Mouse (Mus musculus): Measurements from ENCODE around the gene Prkn.

Gene Prkn

GRCm38 (mm10) chr17:11901731-11902130 is 1061.5 kb downstream of the Prkn start:
- no peak for DNase-seq (ENCODE audit: low read depth in 2 of 2, low spot score in 2 of 2)

DNA sequence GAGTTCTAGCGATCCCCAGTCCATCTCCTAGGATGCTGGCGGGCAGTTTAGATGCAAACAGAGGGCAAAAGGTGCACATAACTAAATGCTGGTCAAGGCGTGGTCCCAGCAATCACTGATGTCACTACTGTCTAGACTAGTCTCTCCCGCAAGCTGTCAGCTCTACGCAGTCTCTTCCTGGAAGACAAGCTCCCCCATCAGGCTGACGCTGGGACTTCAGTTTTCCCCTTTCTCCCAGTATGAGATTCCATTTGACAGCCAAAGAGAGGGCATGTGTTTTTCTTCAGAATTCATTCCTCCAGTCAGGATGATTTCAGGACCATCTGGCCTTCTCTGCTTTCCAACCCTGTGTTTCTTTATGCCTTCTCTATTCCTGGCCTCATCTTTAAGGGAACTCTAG is 1062.8 kb downstream of the Prkn start:
- no peak for DNase-seq (ENCODE audit: low read depth in 2 of 2, low spot score in 2 of 2)

GRCm38 (mm10) chr17:11910668-11911398 is 1070.6 kb downstream of the Prkn start:
- no peak for DNase-seq (ENCODE audit: low read depth in 2 of 2, low spot score in 2 of 2)

GRCm38 (mm10) chr17:11912136-11912535 is 1072.0 kb downstream of the Prkn start:
- no peak for DNase-seq (ENCODE audit: low read depth in 2 of 2, low spot score in 2 of 2)

DNA sequence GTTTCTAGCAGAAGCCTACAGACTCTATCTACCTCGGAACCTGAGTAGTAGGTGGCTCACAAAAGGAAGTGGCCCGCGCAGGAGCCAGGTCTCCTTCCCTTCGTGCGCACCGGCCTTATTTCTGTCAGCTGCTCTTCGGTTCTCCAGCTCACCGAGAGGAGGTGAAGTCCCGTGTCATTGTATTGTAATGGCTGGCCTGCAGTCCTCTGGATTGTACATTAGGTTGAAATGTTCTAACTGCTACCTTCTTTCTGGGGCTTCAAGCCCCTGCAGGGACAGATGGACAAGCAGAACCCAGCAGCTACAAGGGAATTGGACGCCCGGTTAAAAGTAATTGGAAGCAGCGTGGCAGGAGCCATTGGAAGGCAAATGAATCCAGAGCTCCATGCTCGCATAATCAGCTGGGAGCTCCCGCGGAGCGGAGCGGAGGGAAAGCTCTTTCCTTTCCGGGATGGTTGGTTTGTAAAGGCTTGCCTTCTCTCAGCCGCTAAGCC is 1072.7 kb downstream of the Prkn start:
- DNase-seq (ENCODE audit: low read depth in 2 of 2, low spot score in 2 of 2) = no peak

- DNase-seq (ENCODE audit: low read depth in 2 of 2, low spot score in 2 of 2) = no peak
Observed at GRCm38 (mm10) chr17:11913620-11914019, 1073.4 kb downstream of the Prkn start.

- DNase-seq (ENCODE audit: low read depth in 2 of 2, low spot score in 2 of 2) = no peak
Observed at GRCm38 (mm10) chr17:11914451-11914850, 1074.3 kb downstream of the Prkn start.

DNA sequence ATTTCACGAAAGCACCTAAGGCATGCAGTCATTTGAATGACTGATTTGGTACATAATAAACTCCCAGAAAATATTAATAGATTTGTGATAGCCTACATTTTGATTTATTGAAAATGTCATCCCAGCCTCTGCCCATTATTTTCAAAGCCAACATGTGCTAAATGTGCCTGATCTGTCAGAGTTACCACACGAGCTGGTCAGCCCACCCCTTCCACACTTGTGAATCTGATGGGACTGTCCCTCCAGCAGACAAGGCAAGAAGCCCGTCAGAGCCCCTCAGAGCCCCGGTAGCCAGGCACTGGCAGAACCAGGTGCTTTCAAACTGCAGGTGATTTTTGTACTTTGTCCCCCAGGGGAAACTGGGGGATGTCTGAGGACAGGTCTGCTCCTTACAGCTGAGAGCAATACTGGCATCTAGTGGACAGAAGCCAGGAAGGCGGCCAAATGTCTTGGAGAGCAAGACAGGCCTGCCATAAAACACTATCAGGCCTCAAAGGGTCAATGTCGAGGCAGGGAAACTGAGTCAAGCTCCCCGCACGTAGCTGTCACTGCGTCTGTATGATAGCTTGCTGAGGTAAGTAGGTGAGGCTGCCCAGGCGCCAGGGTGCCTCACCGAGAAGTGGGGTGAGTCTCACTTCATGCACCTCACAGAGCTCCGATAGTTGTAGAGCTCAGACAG is 1078.1 kb downstream of the Prkn start:
- DNase-seq (ENCODE audit: low read depth in 2 of 2, low spot score in 2 of 2) = no peak

DNA sequence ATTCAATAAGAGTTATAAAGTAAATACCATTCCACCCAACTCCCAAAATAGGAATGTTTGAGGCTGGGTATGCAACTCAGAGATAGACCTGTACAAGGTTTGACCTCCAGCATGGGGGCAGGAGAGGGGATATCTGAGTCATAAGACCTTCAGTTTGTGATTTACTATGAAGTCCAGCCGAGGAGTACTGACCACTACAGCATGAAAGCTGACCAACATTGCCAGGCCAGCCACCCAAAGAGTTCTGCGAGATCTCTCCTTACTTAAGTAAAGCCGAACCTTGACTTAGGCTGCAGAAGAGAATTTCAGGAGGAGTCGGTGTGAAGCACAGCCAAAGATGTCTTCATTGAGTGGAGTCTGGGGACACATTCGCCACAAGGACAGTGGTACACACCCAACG is 1079.4 kb downstream of the Prkn start:
- no peak for DNase-seq (ENCODE audit: low read depth in 2 of 2, low spot score in 2 of 2)

DNA sequence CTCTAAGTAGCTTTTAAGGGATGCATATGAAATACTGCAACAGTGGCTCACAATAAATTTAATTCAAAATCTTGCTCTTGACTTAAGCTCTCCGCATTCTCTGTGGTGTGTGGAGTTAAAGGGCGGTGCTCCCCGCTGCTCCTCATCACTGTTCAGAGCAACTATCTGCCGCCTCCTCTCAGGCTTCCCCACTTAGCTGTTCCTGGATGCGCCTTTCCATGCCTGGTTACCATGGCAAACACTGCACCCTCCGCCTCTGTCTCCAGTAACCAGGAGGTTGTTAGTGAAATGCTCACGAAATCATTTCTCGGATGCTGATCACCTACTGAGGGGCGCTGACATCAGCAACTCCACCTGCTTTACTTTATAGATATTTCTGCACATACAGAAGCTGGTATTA is 1080.8 kb downstream of the Prkn start:
- DNase-seq (ENCODE audit: low read depth in 2 of 2, low spot score in 2 of 2) = no peak

DNA sequence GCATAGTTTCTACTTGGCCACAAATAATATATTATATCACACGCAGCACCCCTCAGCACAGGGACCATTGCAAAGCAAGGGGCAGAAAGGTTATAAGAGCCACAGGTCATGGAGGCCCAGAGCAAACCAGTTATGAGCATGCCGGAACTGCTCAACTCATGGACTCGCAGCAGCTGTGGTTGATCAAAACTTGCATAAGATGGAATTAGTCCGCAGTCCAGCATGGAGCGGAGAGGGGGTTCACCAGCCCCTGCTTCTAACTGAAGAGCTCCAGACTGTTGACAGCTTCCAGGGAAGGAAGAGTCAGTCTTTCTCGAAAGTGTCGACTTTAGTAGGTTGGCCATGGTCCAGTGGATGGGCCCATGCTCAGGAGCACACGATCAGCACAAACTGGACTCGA is 1083.8 kb downstream of the Prkn start:
- no peak for DNase-seq (ENCODE audit: low read depth in 2 of 2, low spot score in 2 of 2)

- no peak for DNase-seq (ENCODE audit: low read depth in 2 of 2, low spot score in 2 of 2)
Observed at GRCm38 (mm10) chr17:11926865-11927386, 1086.7 kb downstream of the Prkn start.

GRCm38 (mm10) chr17:11931641-11932040 is 1091.5 kb downstream of the Prkn start:
- DNase-seq (ENCODE audit: low read depth in 2 of 2, low spot score in 2 of 2) = no peak

DNA sequence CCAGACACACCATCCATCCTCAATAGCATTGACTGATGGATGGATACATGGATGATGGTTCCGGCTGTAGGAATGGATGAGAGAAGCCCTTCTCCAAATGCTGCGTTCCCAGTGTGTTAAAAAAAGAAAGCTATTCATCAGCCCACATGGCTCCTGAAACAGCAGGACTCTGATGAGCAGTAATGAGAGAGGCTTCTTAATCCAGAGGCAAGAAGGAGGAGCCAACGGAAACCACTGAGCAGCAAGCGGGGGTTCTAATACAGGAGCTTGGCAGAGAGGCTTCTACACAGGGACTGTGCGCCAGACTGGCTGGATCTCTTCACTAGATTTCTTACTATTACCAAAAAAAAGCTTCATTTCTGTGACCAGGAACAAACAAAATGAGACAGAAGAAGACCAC is 1093.6 kb downstream of the Prkn start:
- DNase-seq (ENCODE audit: low read depth in 2 of 2, low spot score in 2 of 2) = no peak

DNA sequence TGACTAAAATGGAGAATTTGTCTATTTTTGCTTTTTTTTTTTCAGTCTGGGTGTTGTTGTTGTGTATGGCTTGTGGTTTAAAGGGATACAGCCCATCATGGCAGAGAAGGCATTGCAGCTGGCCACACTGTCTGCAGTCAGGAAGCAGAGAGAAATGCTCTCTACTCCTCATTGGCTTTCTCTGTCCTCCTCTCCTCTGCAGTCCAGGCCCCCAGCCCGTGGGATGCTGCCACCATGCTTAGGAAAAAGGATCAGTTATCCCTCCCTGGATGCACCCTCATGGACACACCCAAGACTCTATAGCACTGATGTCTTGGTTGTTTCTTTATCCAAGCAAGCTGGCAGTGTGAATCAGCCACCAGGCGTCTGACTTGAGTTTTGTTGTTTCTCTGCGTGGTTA is 1107.3 kb downstream of the Prkn start:
- no peak for DNase-seq (ENCODE audit: low read depth in 2 of 2, low spot score in 2 of 2)

- DNase-seq (ENCODE audit: low read depth in 2 of 2, low spot score in 2 of 2) = no peak
Observed at GRCm38 (mm10) chr17:11949551-11950197, 1109.5 kb downstream of the Prkn start.

GRCm38 (mm10) chr17:11950198-11950594 is 1110.0 kb downstream of the Prkn start:
- no peak for DNase-seq (ENCODE audit: low read depth in 2 of 2, low spot score in 2 of 2)

GRCm38 (mm10) chr17:11955317-11955716 is 1115.1 kb downstream of the Prkn start:
- DNase-seq (ENCODE audit: low read depth in 2 of 2, low spot score in 2 of 2) = no peak

- no peak for DNase-seq (ENCODE audit: low read depth in 2 of 2, low spot score in 2 of 2)
Observed at GRCm38 (mm10) chr17:11960492-11960891, 1120.3 kb downstream of the Prkn start.

- no peak for DNase-seq (ENCODE audit: low read depth in 2 of 2, low spot score in 2 of 2)
Observed at GRCm38 (mm10) chr17:11962808-11963207, 1122.6 kb downstream of the Prkn start.

- no peak for DNase-seq (ENCODE audit: low read depth in 2 of 2, low spot score in 2 of 2)
Observed at GRCm38 (mm10) chr17:11970160-11970559, 1130.0 kb downstream of the Prkn start.

DNA sequence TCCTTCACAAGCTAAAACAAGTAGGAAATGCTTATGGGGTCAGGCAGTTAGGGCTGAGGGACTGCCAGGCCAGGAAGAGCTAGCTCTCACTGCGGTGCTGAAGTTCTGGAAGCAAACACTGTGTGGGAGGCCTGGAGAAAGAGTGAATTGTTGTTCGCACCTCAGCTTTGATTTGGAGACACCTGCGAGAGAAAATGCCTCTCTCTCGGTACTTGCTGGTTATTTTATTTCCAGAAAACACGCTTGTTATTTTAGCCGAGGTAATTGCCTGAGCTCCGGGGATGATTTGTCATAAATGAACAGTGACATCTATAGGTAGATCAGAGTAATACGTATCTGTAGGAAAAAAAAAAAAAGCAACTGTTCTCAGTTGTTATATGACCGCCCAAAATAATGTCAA is 1132.4 kb downstream of the Prkn start:
- no peak for DNase-seq (ENCODE audit: low read depth in 2 of 2, low spot score in 2 of 2)
